1 mouse cellular context compared by ENCODE assay signal in the genomic region with DNA sequence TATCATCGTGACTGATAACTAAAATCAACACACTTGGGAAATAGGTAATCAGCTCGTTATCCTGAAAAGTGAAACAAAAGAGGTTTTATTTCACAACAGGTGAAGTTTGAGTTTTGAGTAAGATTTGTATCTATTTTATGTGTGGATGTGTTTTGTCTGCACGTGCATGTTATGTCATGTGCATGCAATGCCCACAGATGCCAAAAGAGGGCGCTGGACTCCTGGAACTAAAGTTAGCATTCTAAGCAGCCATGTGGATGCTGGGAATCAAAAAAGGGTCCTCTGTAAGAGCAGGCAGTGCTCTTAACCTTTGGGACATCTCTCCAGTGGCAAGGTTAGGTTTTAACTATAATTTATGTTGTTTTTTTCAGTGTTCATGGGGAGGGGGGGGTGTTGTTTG.
TF ChIP-seq lines count a peak whose summit lies in the region.

No protein-coding gene starts in this region.

TF ChIP-seq in CH12.LX, 34 proteins besides CTCF, POLR2A, EP300 and RAD21 (continued from another document):
- no peak for TF ChIP-seq ELF1 (IDR thresholded peaks at IDR 0.05; ENCODE audit: low read depth, low read length)
- no peak for TF ChIP-seq MXI1 (IDR thresholded peaks at IDR 0.05; ENCODE audit: low read depth, low read length)
- no peak for TF ChIP-seq IRF4 (IDR thresholded peaks at IDR 0.05; ENCODE audit: low read depth, low read length)
- TF ChIP-seq CHD2 (IDR thresholded peaks at IDR 0.05; ENCODE audit: low read length), result no peak
- no peak for TF ChIP-seq MAZ (IDR thresholded peaks at IDR 0.05; ENCODE audit: low read depth, low read length)
- no peak for TF ChIP-seq BHLHE40 (IDR thresholded peaks at IDR 0.05; ENCODE audit: low read depth, low read length)
- no peak for TF ChIP-seq MEF2A (IDR thresholded peaks at IDR 0.05; ENCODE audit: borderline replicate concordance, low read depth, low read length)
TF ChIP-seq in CH12.LX: peak in this region for 0.
